Mouse (Mus musculus) cerebellum, adult 2 months (tissue): ENCODE measurements around the gene Ncoa4.
"Not testable (repeated sequence)": the region's sequence is repeated elsewhere in the genome, so short reads cannot be mapped to it uniquely, and the experiment has no call there.

ENCODE experiments used
- CTCF ChIP-seq: fragments of 200-500 bp; IDR thresholded peaks from 2 replicates; pipeline ENCODE4 v1.5.1; 2011; ENCODE audit warnings: low read depth, mild to moderate bottlenecking, control low read depth, low read length, moderate library complexity, borderline replicate concordance; ENCODE audit not compliant: insufficient read depth
- POLR2A ChIP-seq: fragments of 200-500 bp; IDR thresholded peaks from 2 replicates; pipeline ENCODE4 v1.6.1; 2011; ENCODE audit warnings: low read length, control low read depth, borderline replicate concordance; ENCODE audit not compliant: insufficient read depth

- TF ChIP-seq POLR2A, CTCF: not testable (repeated sequence)
These were observed 23.2 kb upstream of the Ncoa4 start for GRCm38 (mm10) chr14:32136467-32136866.
